Mouse (Mus musculus) embryonic facial prominence, embryonic 12.5 days (tissue): ENCODE data around the gene Ttc34. TPM values are rescaled to one million over a fixed set of nuclear protein-coding genes. Genes with fewer than 3 reads are reported as not detected.

Experiments
- ATAC-seq: fragments of 200-750 bp; cut with Nextera tagmentation; 2 replicates; pipeline ENCODE4 v1.8.0; 2017; ENCODE audit not compliant: insufficient number of reproducible peaks, insufficient read depth, low FRiP score, low TSS enrichment
- H3K27ac ChIP-seq: fragments of 300-500 bp; sonication (generic); 2 replicates; pipeline ENCODE4 v1.5.1; 2016; ENCODE audit warnings: mild to moderate bottlenecking
- H3K27me3 ChIP-seq: fragments of 300-500 bp; sonication (generic); 2 replicates; pipeline ENCODE4 v1.6.1; 2016; ENCODE audit warnings: mild to moderate bottlenecking, moderate library complexity
- H3K36me3 ChIP-seq: fragments of 300-500 bp; sonication (generic); 2 replicates; pipeline ENCODE4 v1.6.1; 2016; ENCODE audit warnings: mild to moderate bottlenecking
- H3K4me1 ChIP-seq: fragments of 300-500 bp; sonication (generic); 2 replicates; pipeline ENCODE4 v1.6.1; 2016
- H3K4me2 ChIP-seq: fragments of 300-500 bp; sonication (generic); replicated peaks from 2 replicates; pipeline ENCODE4 v1.6.1; 2016; ENCODE audit warnings: mild to moderate bottlenecking, moderate library complexity
- H3K4me3 ChIP-seq: fragments of 300-500 bp; sonication (generic); 2 replicates; pipeline ENCODE4 v1.5.1; 2016; ENCODE audit warnings: mild to moderate bottlenecking
- H3K9ac ChIP-seq: fragments of 300-500 bp; sonication (generic); 2 replicates; pipeline ENCODE4 v1.6.1; 2016; ENCODE audit warnings: mild to moderate bottlenecking, moderate library complexity
- H3K9me3 ChIP-seq: fragments of 300-500 bp; sonication (generic); 2 replicates; pipeline ENCODE4 v1.6.1; 2016; ENCODE audit warnings: mild to moderate bottlenecking, moderate library complexity
- WGBS: fragments of 180-500 bp; shearing (Covaris S2); methylation state at CpG from one replicate; pipeline ENCODE4 v1.1.7; 2016; 5-methylcytosine and 5-hydroxymethylcytosine counted together
- polyA plus RNA-seq: library from polyadenylated mRNA; unstranded; fragments of >200 nt; fragmentation: Nextera tagmentation; extraction: Ambion mirVana; gene quantifications from 2 replicates; pipeline ENCODE4 v1.2.1, GENCODE M21; 2016

Gene Ttc34
- polyA plus RNA-seq, 1 experiment from 2014 or later: 0.38 TPM

- H3K9me3 ChIP-seq: no peaks in the 10 kb centered on the region
- no peak overlapping the region for H3K9ac ChIP-seq
- ATAC-seq: no peak
- H3K4me1 ChIP-seq: peaks cover 8% of the 10 kb centered on the region; the same call in 1 of the 2 replicates
- H3K27me3 ChIP-seq: peaks cover 8% of the 10 kb centered on the region; the same call in 1 of the 2 replicates
- WGBS: 77% methylated on average over 6 of the region's 6 CpGs
- H3K36me3 ChIP-seq: no peaks in the 10 kb centered on the region
- H3K4me3 ChIP-seq: no peak overlapping the region
- H3K27ac ChIP-seq: no peak overlapping the region
- no peak overlapping the region for H3K4me2 ChIP-seq
Observed at GRCm38 (mm10) chr4:154873186-154873585, 35.9 kb downstream of the Ttc34 start.

- H3K4me3 ChIP-seq: peak overlapping the region; percentile 33
- H3K27ac ChIP-seq: peak overlapping the region; percentile 77
- H3K4me2 ChIP-seq: peak overlapping the region; percentile 53
- H3K36me3 ChIP-seq: no peaks in the 10 kb centered on the region
- no peaks in the 10 kb centered on the region; the same call in 1 of the 2 replicates for H3K27me3 ChIP-seq
- peak overlapping the region; percentile 47 for H3K9ac ChIP-seq
- no peaks in the 10 kb centered on the region for H3K9me3 ChIP-seq
- peak; percentile 95 for ATAC-seq
- 11% methylated on average over 18 of the region's 18 CpGs for WGBS
- H3K4me1 ChIP-seq: 0 out of 2 replicates have a peak, but pooled peaks cover 5% of the 10 kb centered on the region
Observed at GRCm38 (mm10) chr4:154877864-154878548, 40.7 kb downstream of the Ttc34 start.

- Histone ChIP-seq H3K36me3 (no peaks in the 10 kb centered on the region), H3K4me3 (no peak overlapping the region), H3K4me1 (0 out of 2 replicates have a peak, but pooled peaks cover 5% of the 10 kb centered on the region), H3K9me3 (no peaks in the 10 kb centered on the region), H3K4me2 (no peak overlapping the region), H3K9ac (no peak overlapping the region), H3K27me3 (no peaks in the 10 kb centered on the region; the same call in 1 of the 2 replicates), H3K27ac (no peak overlapping the region)
- ATAC-seq: no peak
- 83% methylated on average over 6 of the region's 6 CpGs for WGBS
Observed at GRCm38 (mm10) chr4:154880730-154881129, 43.5 kb downstream of the Ttc34 start.

DNA sequence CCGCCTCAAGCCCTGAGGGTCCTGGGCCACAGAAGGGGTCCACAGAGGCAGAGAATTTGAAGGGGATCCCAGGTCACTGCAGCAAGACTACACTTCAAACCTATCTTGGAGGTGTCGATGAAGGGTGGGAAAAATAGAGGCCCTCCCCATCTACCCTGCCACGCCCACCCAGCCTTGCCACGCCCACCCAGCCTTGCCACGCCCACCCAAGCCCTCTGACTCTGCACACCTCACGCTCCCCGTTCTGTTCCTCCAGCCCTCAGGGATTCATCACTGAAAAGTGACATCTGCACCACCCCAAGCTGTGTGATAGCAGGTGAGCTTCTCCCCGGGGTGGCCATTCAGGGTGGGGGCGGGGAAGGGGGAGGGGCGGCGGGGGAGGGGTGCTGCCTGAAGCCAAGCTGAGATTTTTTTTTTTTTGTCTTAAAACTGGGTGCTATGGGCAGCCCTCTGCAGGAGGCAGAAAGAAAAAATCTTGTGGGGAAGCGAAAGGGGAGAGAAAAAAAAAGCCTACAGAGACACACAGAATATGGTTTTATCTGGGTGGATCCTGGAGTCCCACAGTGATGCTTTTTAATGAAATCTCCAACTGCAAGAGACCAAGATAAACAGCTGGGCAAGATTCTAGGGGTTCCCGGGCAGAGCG is 44.9 kb downstream of the Ttc34 start:
- Histone ChIP-seq H3K9me3 (no peaks in the 10 kb centered on the region), H3K27ac (no peak overlapping the region), H3K27me3 (no peaks in the 10 kb centered on the region; the same call in 1 of the 2 replicates), H3K9ac (no peak overlapping the region), H3K4me3 (no peak overlapping the region), H3K4me1 (0 out of 2 replicates have a peak, but pooled peaks cover 11% of the 10 kb centered on the region), H3K4me2 (no peak overlapping the region), H3K36me3 (no peaks in the 10 kb centered on the region)
- ATAC-seq: no peak
- WGBS: 34% methylated on average over 14 of the region's 14 CpGs

DNA sequence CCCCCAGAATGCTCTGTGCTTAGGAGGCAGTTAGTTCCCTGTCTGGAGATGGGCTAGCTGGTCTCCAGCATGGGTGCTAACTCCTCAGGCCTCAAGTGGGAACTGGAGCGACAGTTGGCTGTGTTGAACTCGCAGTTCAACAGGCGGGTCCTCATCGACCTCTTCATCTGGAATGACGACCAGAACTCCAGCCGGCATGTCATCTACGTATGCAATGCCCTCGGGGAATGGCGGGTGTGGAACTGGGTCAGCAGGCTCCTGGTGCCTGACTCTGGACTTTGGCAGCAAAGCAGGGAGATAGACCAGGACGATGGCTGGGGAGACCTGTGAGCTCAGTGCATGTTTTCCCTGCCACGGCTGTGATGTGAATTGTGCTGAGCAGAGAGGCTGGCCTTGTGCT is 48.2 kb downstream of the Ttc34 start:
- H3K4me3 ChIP-seq: no peak overlapping the region
- 0 out of 2 replicates have a peak, but pooled peaks cover 6% of the 10 kb centered on the region for H3K4me1 ChIP-seq
- H3K36me3 ChIP-seq: no peaks in the 10 kb centered on the region
- no peak for ATAC-seq
- no peak overlapping the region for H3K27ac ChIP-seq
- no peaks in the 10 kb centered on the region for H3K9me3 ChIP-seq
- H3K4me2 ChIP-seq: no peak overlapping the region
- no peak overlapping the region for H3K9ac ChIP-seq
- no peaks in the 10 kb centered on the region; the same call in 1 of the 2 replicates for H3K27me3 ChIP-seq
- 70% methylated on average over 11 of the region's 11 CpGs for WGBS

GRCm38 (mm10) chr4:154886876-154887592 is 49.8 kb downstream of the Ttc34 start:
- WGBS: 64% methylated on average over 13 of the region's 13 CpGs
- no peak overlapping the region for H3K4me3 ChIP-seq
- no peak overlapping the region for H3K4me2 ChIP-seq
- 0 out of 2 replicates have a peak, but pooled peaks cover 6% of the 10 kb centered on the region for H3K4me1 ChIP-seq
- no peaks in the 10 kb centered on the region for H3K36me3 ChIP-seq
- ATAC-seq: no peak
- no peak overlapping the region for H3K9ac ChIP-seq
- H3K27ac ChIP-seq: no peak overlapping the region
- no peaks in the 10 kb centered on the region; the same call in 1 of the 2 replicates for H3K27me3 ChIP-seq
- no peaks in the 10 kb centered on the region for H3K9me3 ChIP-seq

- 81% methylated on average over 15 of the region's 15 CpGs for WGBS
- ATAC-seq: no peak
Observed at GRCm38 (mm10) chr4:154887593-154888250, 50.5 kb downstream of the Ttc34 start.

DNA sequence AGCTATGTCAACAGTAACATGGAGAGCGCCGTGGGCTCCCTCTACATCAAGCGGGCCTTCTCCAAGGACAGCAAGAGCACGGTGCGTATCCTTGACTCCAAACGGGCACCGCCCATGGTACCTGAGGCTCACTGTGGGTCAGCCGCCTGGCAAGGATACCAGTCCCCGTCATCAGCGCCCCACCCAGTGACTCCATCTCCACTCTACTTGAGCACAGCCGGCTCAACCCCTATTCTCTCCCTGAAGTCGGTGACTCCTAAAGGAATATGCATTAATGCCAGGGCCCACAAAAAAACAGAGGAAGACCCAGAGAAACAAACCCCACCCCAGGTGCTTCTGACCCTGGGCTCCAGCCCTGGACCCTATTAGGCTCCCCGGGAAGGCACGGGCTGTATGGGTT is 53.6 kb downstream of the Ttc34 start:
- Histone ChIP-seq H3K9me3 (no peaks in the 10 kb centered on the region), H3K36me3 (no peaks in the 10 kb centered on the region), H3K4me2 (no peak overlapping the region), H3K27ac (no peak overlapping the region), H3K27me3 (no peaks in the 10 kb centered on the region), H3K9ac (no peak overlapping the region), H3K4me3 (no peak overlapping the region), H3K4me1 (0 out of 2 replicates have a peak, but pooled peaks cover 6% of the 10 kb centered on the region)
- ATAC-seq: no peak
- 93% methylated on average over 14 of the region's 14 CpGs for WGBS

More at GRCm38 (mm10) chr4:154887593-154888250, 50.5 kb downstream of the Ttc34 start:
- H3K27ac ChIP-seq: no peak overlapping the region
- H3K4me3 ChIP-seq: no peak overlapping the region
- no peaks in the 10 kb centered on the region for H3K9me3 ChIP-seq
- no peaks in the 10 kb centered on the region for H3K27me3 ChIP-seq
- no peaks in the 10 kb centered on the region for H3K36me3 ChIP-seq
- no peak overlapping the region for H3K4me2 ChIP-seq
- H3K9ac ChIP-seq: no peak overlapping the region
- H3K4me1 ChIP-seq: 0 out of 2 replicates have a peak, but pooled peaks cover 6% of the 10 kb centered on the region

GRCm38 (mm10) chr4:154895549-154895948 is 58.3 kb downstream of the Ttc34 start:
- ATAC-seq: no peak
- Histone ChIP-seq H3K4me3 (no peak overlapping the region), H3K27me3 (no peaks in the 10 kb centered on the region), H3K9me3 (no peaks in the 10 kb centered on the region), H3K4me2 (no peak overlapping the region), H3K4me1 (peaks cover 16% of the 10 kb centered on the region), H3K27ac (no peak overlapping the region), H3K36me3 (no peaks in the 10 kb centered on the region), H3K9ac (no peak overlapping the region)
- WGBS: 80% methylated on average over 5 of the region's 5 CpGs

GRCm38 (mm10) chr4:154897676-154898465 is 60.6 kb downstream of the Ttc34 start:
- H3K4me3 ChIP-seq: peak overlapping the region; percentile 57
- no peaks in the 10 kb centered on the region for H3K9me3 ChIP-seq
- no peak overlapping the region for H3K27ac ChIP-seq
- H3K4me2 ChIP-seq: peak overlapping the region; percentile 77
- no peaks in the 10 kb centered on the region for H3K27me3 ChIP-seq
- H3K4me1 ChIP-seq: peaks cover 16% of the 10 kb centered on the region
- no peaks in the 10 kb centered on the region for H3K36me3 ChIP-seq
- peak overlapping the region; percentile 76 for H3K9ac ChIP-seq
- ATAC-seq: no peak
- 69% methylated on average over 6 of the region's 6 CpGs for WGBS
